Mouse (Mus musculus) thymus, adult 2 months (tissue): ENCODE results near the gene Tprkb.

Experiments
- CTCF ChIP-seq: fragments of 200-500 bp; IDR thresholded peaks from 2 replicates; pipeline ENCODE4 v1.5.1; 2012; ENCODE audit warnings: mild to moderate bottlenecking, control low read depth, low read length, moderate library complexity, borderline replicate concordance; ENCODE audit not compliant: control insufficient read depth, poor library complexity, insufficient read depth; ENCODE audit errors: extremely low read depth
- POLR2A ChIP-seq: fragments of 200-500 bp; IDR thresholded peaks from 2 replicates; pipeline ENCODE4 v1.6.1; 2012; ENCODE audit warnings: mild to moderate bottlenecking, low read length, control low read depth, moderate library complexity; ENCODE audit not compliant: control insufficient read depth, poor library complexity, insufficient read depth; ENCODE audit errors: extremely low read depth

DNA sequence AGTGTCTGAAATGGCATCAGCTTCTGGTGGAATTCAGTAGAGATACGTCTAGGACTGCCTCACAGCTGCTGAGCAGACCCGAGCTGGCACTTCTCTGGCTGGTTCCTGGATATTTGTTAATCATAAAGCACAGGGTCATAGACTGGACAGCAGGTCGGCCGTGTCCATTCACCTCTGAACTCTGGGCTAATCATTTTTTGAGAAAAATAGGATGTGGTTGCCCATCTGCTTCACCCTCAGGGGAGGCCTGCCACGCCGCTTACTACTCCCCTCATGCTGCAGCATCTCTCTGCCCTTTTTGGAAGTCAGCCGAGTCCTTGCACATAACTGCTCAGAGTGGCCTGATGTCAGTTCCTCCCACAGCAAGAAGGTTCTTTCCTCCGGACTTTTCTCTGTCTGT lies 22.4 kb downstream of the Tprkb start:
- TF ChIP-seq POLR2A (no peak), CTCF (no peak)
